In genomic region chr9:53340328-53340916, GRCm38 (mm10) we compare ENCODE assay signal across 8 mouse cellular contexts. TPM values are rescaled to one million over a fixed set of nuclear protein-coding genes. Genes with fewer than 3 reads are reported as not detected.
DNase-seq lines count a peak whose midpoint lies in the region; ATAC-seq and TF ChIP-seq lines count a peak whose summit lies in the region.

No protein-coding gene starts in this region.

- no peaks in the 10 kb centered on the region for H3K36me3 ChIP-seq in forebrain, embryonic 16.5 days (ENCODE audit: control insufficient read depth, insufficient read depth)
- H3K36me3 ChIP-seq in limb, embryonic 14.5 days (ENCODE audit: control insufficient read depth, insufficient read depth, low read length) = no peaks in the 10 kb centered on the region
- H3K36me3 ChIP-seq in neural tube, embryonic 15.5 days = no peaks in the 10 kb centered on the region

- peak overlapping the region; percentile 51 for H3K4me3 ChIP-seq in left cerebral cortex, adult 2 months
- H3K4me3 ChIP-seq in forebrain, embryonic 16.5 days (replicated peaks; ENCODE audit: low read length) = peak overlapping the region; percentile 47
- peak overlapping the region; percentile 50 for H3K4me3 ChIP-seq in limb, embryonic 14.5 days (replicated peaks; ENCODE audit: low read length)
- peak overlapping the region; percentile 37 for H3K4me3 ChIP-seq in neural tube, embryonic 15.5 days (replicated peaks)

- intact Hi-C loops in left cerebral cortex, adult 2 months (cut with DNase I) = no loop called here
- intact Hi-C loops in left cerebral cortex, postnatal 4 days (cut with DNase I) = no loop called here

- DNase-seq in left cerebral cortex, adult 2 months (ENCODE audit: extremely low spot score in 1 of 2, low spot score in 2 of 2) = no peak
- DNase-seq in left cerebral cortex, adult 8-10 months (ENCODE audit: low spot score in 2 of 2) = no peak
- no peak for DNase-seq in limb, embryonic 14.5 days (ENCODE audit: low spot score)
- DNase-seq in Muller cell, postnatal 12 days (ENCODE audit: inconsistent ontology term) = no peak
- DNase-seq in urinary bladder, postnatal 10 days (ENCODE audit: low spot score) = no peak
- DNase-seq in left cerebral cortex, postnatal 4 days = no peak

- TF ChIP-seq POLR2A in limb, embryonic 14.5 days (IDR thresholded peaks at IDR 0.05; ENCODE audit: borderline replicate concordance, extremely low read depth, insufficient read depth, insufficient read length) = no peak

- H3K9ac ChIP-seq in forebrain, embryonic 16.5 days (replicated peaks; ENCODE audit: low read depth, low read length) = peak overlapping the region; percentile 42; the same call in 1 of the 2 replicates
- peak overlapping the region; percentile 46; the same call in 1 of the 2 replicates for H3K9ac ChIP-seq in limb, embryonic 14.5 days (ENCODE audit: low read depth, low read length, severe bottlenecking)
- H3K9ac ChIP-seq in neural tube, embryonic 15.5 days (replicated peaks) = no peak overlapping the region

- no peaks in the 10 kb centered on the region for H3K27me3 ChIP-seq in forebrain, embryonic 16.5 days (replicated peaks; ENCODE audit: control insufficient read depth, insufficient read depth, low read length)
- no peaks in the 10 kb centered on the region for H3K27me3 ChIP-seq in limb, embryonic 14.5 days (ENCODE audit: control insufficient read depth, insufficient read depth, low read length)
- H3K27me3 ChIP-seq in neural tube, embryonic 15.5 days (replicated peaks) = no peaks in the 10 kb centered on the region; the same call in 1 of the 2 replicates

- peak overlapping the region; percentile 85 for H3K4me2 ChIP-seq in forebrain, embryonic 16.5 days (ENCODE audit: low read length)
- peak overlapping the region; percentile 87 for H3K4me2 ChIP-seq in limb, embryonic 14.5 days (replicated peaks; ENCODE audit: low read depth, low read length, severe bottlenecking)
- peak overlapping the region; percentile 61 for H3K4me2 ChIP-seq in neural tube, embryonic 15.5 days

- no peak for ATAC-seq in forebrain, embryonic 16.5 days
- no peak for ATAC-seq in limb, embryonic 14.5 days (ENCODE audit: low FRiP score, low read depth)
- ATAC-seq in neural tube, embryonic 15.5 days (ENCODE audit: low FRiP score) = no peak

- peaks cover 11% of the 10 kb centered on the region for H3K4me1 ChIP-seq in forebrain, embryonic 16.5 days (replicated peaks; ENCODE audit: control insufficient read depth, insufficient read depth, low read length)
- H3K4me1 ChIP-seq in limb, embryonic 14.5 days (ENCODE audit: control insufficient read depth, insufficient read depth, low read length) = no peaks in the 10 kb centered on the region; the same call in 1 of the 2 replicates
- peaks cover 10% of the 10 kb centered on the region for H3K4me1 ChIP-seq in neural tube, embryonic 15.5 days

- peak overlapping the region; percentile 83 for H3K27ac ChIP-seq in left cerebral cortex, adult 2 months
- H3K27ac ChIP-seq in forebrain, embryonic 16.5 days (ENCODE audit: low read length) = no peak overlapping the region
- H3K27ac ChIP-seq in limb, embryonic 14.5 days (replicated peaks; ENCODE audit: low read depth, low read length) = no peak overlapping the region
- no peak overlapping the region for H3K27ac ChIP-seq in neural tube, embryonic 15.5 days (replicated peaks)

- WGBS in forebrain, embryonic 16.5 days = 47% methylated on average over 17 of the region's 17 CpGs
- 13% methylated on average over 17 of the region's 17 CpGs for WGBS in limb, embryonic 14.5 days
- 47% methylated on average over 17 of the region's 17 CpGs for WGBS in neural tube, embryonic 15.5 days

- no peak for TF ChIP-seq CTCF in left cerebral cortex, adult 2 months (IDR thresholded peaks at IDR 0.05)

- no peaks in the 10 kb centered on the region for H3K9me3 ChIP-seq in forebrain, embryonic 16.5 days (ENCODE audit: control insufficient read depth, low read length)
- no peaks in the 10 kb centered on the region for H3K9me3 ChIP-seq in limb, embryonic 14.5 days (ENCODE audit: control insufficient read depth, low read length)
- no peaks in the 10 kb centered on the region for H3K9me3 ChIP-seq in neural tube, embryonic 15.5 days (replicated peaks)

RNA-seq across cellular contexts. Expression of gene Exph5, which starts 39.0 kb away (rescaled TPM):
- total RNA-seq in left cerebral cortex, adult 2 months (2021) = 10 to 100 TPM; 27.4 to 33.4 TPM
- 10 to 100 TPM; 19.7 to 23.3 (median 21.4) TPM for total RNA-seq in left cerebral cortex, adult 8-10 months (2022)
- 0.09 and 0.14 TPM in 2 replicates for polyA plus RNA-seq in forebrain, embryonic 16.5 days (2015; fragmentation: Nextera tagmentation; extraction: Ambion mirVana)
- polyA plus RNA-seq in limb, embryonic 14.5 days (2012; rRNA removed) = 0.29 and 0.47 TPM in 2 replicates
- polyA plus RNA-seq in limb, embryonic 14.5 days (2014; fragmentation: Nextera tagmentation; extraction: Ambion mirVana) = 1.9 and 2.3 TPM in 2 replicates
- polyA plus RNA-seq in neural tube, embryonic 15.5 days (2015; fragmentation: Nextera tagmentation; extraction: Ambion mirVana) = 0.38 and 0.66 TPM in 2 replicates
- under 1 TPM; 0.78 to 0.89 TPM for total RNA-seq in left cerebral cortex, postnatal 4 days (2021)

RNA-seq across cellular contexts. Expression of gene Kdelc2, which starts 43.4 kb away (rescaled TPM):
- 1 to 10 TPM; 6.2 to 6.5 TPM for total RNA-seq in left cerebral cortex, adult 2 months (2021)
- 1 to 10 TPM; 5.9 to 7.3 (median 6.9) TPM for total RNA-seq in left cerebral cortex, adult 8-10 months (2022)
- 4.7 and 7.1 TPM in 2 replicates for polyA plus RNA-seq in forebrain, embryonic 16.5 days (2015; fragmentation: Nextera tagmentation; extraction: Ambion mirVana)
- polyA plus RNA-seq in limb, embryonic 14.5 days (2012; rRNA removed) = 10.1 and 13.6 TPM in 2 replicates
- 22.8 and 23.9 TPM in 2 replicates for polyA plus RNA-seq in limb, embryonic 14.5 days (2014; fragmentation: Nextera tagmentation; extraction: Ambion mirVana)
- polyA plus RNA-seq in neural tube, embryonic 15.5 days (2015; fragmentation: Nextera tagmentation; extraction: Ambion mirVana) = 7.6 and 10.2 TPM in 2 replicates
- total RNA-seq in left cerebral cortex, postnatal 4 days (2021) = 1 to 10 TPM; 5.7 to 6.6 TPM

Comparison
In these comparisons a context has a peak if more than half of its experiments do, and no peak if none do; other contexts are left out.
1. RNA of gene Exph5, which starts 39.0 kb away (total RNA-seq): 27.4 to 33.4 TPM in left cerebral cortex, adult 2 months and 19.7 to 23.3 TPM in left cerebral cortex, adult 8-10 months; 0.78 to 0.89 TPM in left cerebral cortex, postnatal 4 days; every median in the first group is over 10 times any median in the second.
2. Peak in every context shown above with its lines, with median percentiles within 50 percentile points of each other: H3K4me3 ChIP-seq and H3K4me2 ChIP-seq.